In the genomic region with DNA sequence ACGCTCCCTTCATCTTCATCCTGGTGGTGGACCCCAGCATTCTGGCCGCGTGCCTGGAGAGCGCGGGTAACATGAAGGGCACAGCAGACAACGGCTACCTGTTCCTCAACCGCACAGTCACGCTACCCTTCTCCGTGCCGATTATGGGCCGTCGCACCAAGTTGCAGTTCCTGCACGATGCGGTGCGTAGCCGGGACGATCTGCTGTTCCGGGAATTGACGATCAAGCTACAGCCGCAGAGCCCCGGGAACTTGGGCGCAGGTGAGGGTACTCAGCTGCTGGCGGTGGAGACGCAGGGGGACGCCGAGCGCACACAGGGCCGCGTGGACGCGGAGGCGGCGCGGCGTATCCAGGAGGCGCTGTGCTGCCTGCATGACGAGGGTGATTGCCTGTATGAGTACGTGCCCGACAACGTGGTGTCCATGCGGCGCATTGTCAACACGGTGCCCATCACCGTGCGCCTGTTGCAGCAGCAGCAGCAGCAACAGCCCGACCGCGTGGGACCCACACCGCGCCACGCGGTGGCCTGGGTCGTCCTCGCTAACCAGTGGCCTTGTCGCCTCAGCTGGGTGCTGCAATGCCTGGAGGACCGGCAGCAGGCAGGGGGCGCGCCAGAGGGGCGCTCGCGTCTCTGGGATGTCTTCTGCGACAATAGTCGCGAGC, we compare ENCODE assay signal across 7 mouse cellular contexts. TPM values are rescaled to one million over a fixed set of nuclear protein-coding genes. Genes with fewer than 3 reads are reported as not detected.
DNase-seq lines count a peak whose midpoint lies in the region; ATAC-seq and TF ChIP-seq lines count a peak whose summit lies in the region.

No protein-coding gene starts in this region.

- H3K4me1 ChIP-seq in bone marrow macrophage, adult 2 months (ENCODE audit: control insufficient read depth, insufficient read depth, low read length), result peaks cover 2% of the 10 kb centered on the region; the same call in 1 of the 2 replicates
- H3K4me1 ChIP-seq in hindbrain, embryonic 15.5 days (replicated peaks), result peaks cover 32% of the 10 kb centered on the region

- in situ Hi-C loops in Patski (cut with MboI; ENCODE audit: low pct_unique_long_range_greater_than_20kb), result no loop called here

- 0 out of 2 replicates have a peak, but pooled peaks cover 2% of the 10 kb centered on the region for H3K36me3 ChIP-seq in hindbrain, embryonic 15.5 days

- CTCF ChIA-PET in Patski (lab: Charles Lee), result no interaction called here

- no peak for TF ChIP-seq CTCF in Patski (IDR thresholded peaks at IDR 0.05)
- TF ChIP-seq CTCF in bone marrow macrophage, adult 2 months (IDR thresholded peaks at IDR 0.05; ENCODE audit: low read depth, low read length), result peak; percentile 29; the same call in 1 of the 2 replicates

- peak overlapping the region; percentile 39 for H3K4me3 ChIP-seq in bone marrow macrophage, adult 2 months (ENCODE audit: insufficient read depth, low read length)
- H3K4me3 ChIP-seq in hindbrain, embryonic 15.5 days, result peak overlapping the region; percentile 41

- POLR2A ChIA-PET in Patski (lab: Charles Lee), result no interaction called here

- no peaks in the 10 kb centered on the region for H3K9me3 ChIP-seq in hindbrain, embryonic 15.5 days

- H3K27ac ChIP-seq in bone marrow macrophage, adult 2 months (ENCODE audit: insufficient read depth, low read depth, low read length), result no peak overlapping the region
- H3K27ac ChIP-seq in hindbrain, embryonic 15.5 days (replicated peaks), result no peak overlapping the region

- intact Hi-C loops in left cerebral cortex, postnatal 14 days (cut with DNase I), result no loop called here

- under 1% methylated on average over 64 of the region's 64 CpGs for WGBS in hindbrain, embryonic 15.5 days

- peak; percentile 16 for ATAC-seq in Patski
- peak; percentile 77 for ATAC-seq in hindbrain, embryonic 15.5 days (ENCODE audit: low FRiP score, low read depth)

- peak overlapping the region; percentile 43 for H3K9ac ChIP-seq in hindbrain, embryonic 15.5 days

- H3K4me2 ChIP-seq in hindbrain, embryonic 15.5 days, result peak overlapping the region; percentile 81

- TF ChIP-seq POLR2A in bone marrow macrophage, adult 2 months (IDR thresholded peaks at IDR 0.05; ENCODE audit: borderline replicate concordance, low read depth, low read length), result no peak

- DNase-seq in Patski (ENCODE audit: low read depth, low spot score), result no peak
- peak; percentile 58 to 61 for DNase-seq in frontal cortex, postnatal 14 days (ENCODE audit: low spot score in 2 of 2)
- DNase-seq in left cerebral cortex, postnatal 14 days (ENCODE audit: low spot score in 2 of 2), result peak; percentile 73 to 77
- peak; percentile 76 to 77 for DNase-seq in lung, postnatal 4 days
- peak; percentile 73 for DNase-seq in right cerebral cortex, postnatal 14 days

- H3K27me3 ChIP-seq in Patski, result peaks cover 30% of the 10 kb centered on the region
- H3K27me3 ChIP-seq in hindbrain, embryonic 15.5 days, result peaks cover 59% of the 10 kb centered on the region

RNA-seq across cellular contexts. Expression of a gene that starts 6.2 kb away (rescaled TPM):
- 0.15 TPM for polyA plus RNA-seq in Patski (2021)
- not detected in 2 replicates for polyA plus RNA-seq in bone marrow macrophage, adult 2 months (2012; ENCODE audit: insufficient read depth, insufficient read length, missing spikeins)
- 1.1 and 1.2 TPM in 2 replicates for polyA plus RNA-seq in hindbrain, embryonic 15.5 days (2015; fragmentation: Nextera tagmentation; extraction: Ambion mirVana)
- 1 to 10 TPM in 1 of 2 experiments, under 1 TPM in 1; 0.68 to 1.1 TPM for total RNA-seq in left cerebral cortex, postnatal 14 days (2021)

RNA-seq across cellular contexts. Expression of a gene that starts 15.7 kb away (rescaled TPM):
- 36.5 TPM for polyA plus RNA-seq in Patski (2021)
- polyA plus RNA-seq in bone marrow macrophage, adult 2 months (2012; ENCODE audit: insufficient read depth, insufficient read length, missing spikeins), result 51.4 and 57.0 TPM in 2 replicates
- 39.4 and 41.4 TPM in 2 replicates for polyA plus RNA-seq in hindbrain, embryonic 15.5 days (2015; fragmentation: Nextera tagmentation; extraction: Ambion mirVana)
- total RNA-seq in left cerebral cortex, postnatal 14 days (2021), result 10 to 100 TPM; 17.7 to 18.1 TPM

RNA-seq across cellular contexts. Expression of a gene that starts 15.7 kb away (rescaled TPM):
- polyA plus RNA-seq in Patski (2021), result 9.8 TPM
- 9.7 and 11.0 TPM in 2 replicates for polyA plus RNA-seq in bone marrow macrophage, adult 2 months (2012; ENCODE audit: insufficient read depth, insufficient read length, missing spikeins)
- polyA plus RNA-seq in hindbrain, embryonic 15.5 days (2015; fragmentation: Nextera tagmentation; extraction: Ambion mirVana), result 4.5 and 4.8 TPM in 2 replicates
- 1 to 10 TPM; 7.1 to 7.2 TPM for total RNA-seq in left cerebral cortex, postnatal 14 days (2021)

RNA-seq across cellular contexts. Expression of a gene that starts 39.0 kb away (rescaled TPM):
- 65.5 TPM for polyA plus RNA-seq in Patski (2021)
- 19.3 and 25.7 TPM in 2 replicates for polyA plus RNA-seq in bone marrow macrophage, adult 2 months (2012; ENCODE audit: insufficient read depth, insufficient read length, missing spikeins)
- 42.5 and 46.6 TPM in 2 replicates for polyA plus RNA-seq in hindbrain, embryonic 15.5 days (2015; fragmentation: Nextera tagmentation; extraction: Ambion mirVana)
- 10 to 100 TPM; 87.9 to 98.8 TPM for total RNA-seq in left cerebral cortex, postnatal 14 days (2021)

RNA-seq across cellular contexts. Expression of a gene that starts 53.2 kb away (rescaled TPM):
- 0.23 TPM for polyA plus RNA-seq in Patski (2021)
- polyA plus RNA-seq in bone marrow macrophage, adult 2 months (2012; ENCODE audit: insufficient read depth, insufficient read length, missing spikeins), result 0.60 TPM in 1 of 2 replicates, not detected in the other
- 0.19 and 0.47 TPM in 2 replicates for polyA plus RNA-seq in hindbrain, embryonic 15.5 days (2015; fragmentation: Nextera tagmentation; extraction: Ambion mirVana)
- under 1 TPM; 0.51 to 0.68 TPM for total RNA-seq in left cerebral cortex, postnatal 14 days (2021)
